Comparison of ENCODE assay signal across 24 mouse cellular contexts in genomic region chr16:21191569-21191968, GRCm38 (mm10). TPM values are rescaled to one million over a fixed set of nuclear protein-coding genes. Genes with fewer than 3 reads are reported as not detected.
"Had no signal": no experiment of that assay in that cellular context is flagged by ENCODE, and none has a peak within 500 bp of the region (broad histone marks: within the 10 kb centered on the region; RNA-seq: fewer than 3 reads in every experiment).

No protein-coding gene starts in this region.

- DNase-seq: kidney, adult 8-10 months; kidney, postnatal 10 days; kidney, postnatal 36 days; layer of hippocampus, postnatal 36 days; left cerebral cortex, postnatal 4 days; lung, adult 18-20 months; lung, postnatal 10 days; lung, postnatal 36 days; thymus, adult 18-20 months; thymus, postnatal 36 days had no signal

- H3K36me3 ChIP-seq: kidney, embryonic 15.5 days; liver, embryonic 12.5 days; liver, embryonic 15.5 days; lung, embryonic 15.5 days; midbrain, embryonic 10.5 days; midbrain, embryonic 13.5 days; neural tube, embryonic 13.5 days had no signal

- H3K9me3 ChIP-seq: kidney, embryonic 15.5 days; liver, embryonic 12.5 days; liver, embryonic 15.5 days; lung, embryonic 15.5 days; megakaryocyte, embryonic 14.5 days; midbrain, embryonic 10.5 days; midbrain, embryonic 13.5 days; neural tube, embryonic 13.5 days had no signal

- H3K4me1 ChIP-seq: liver, embryonic 12.5 days; liver, embryonic 15.5 days had no signal

- ATAC-seq: liver, embryonic 12.5 days had no signal

- H3K4me3 ChIP-seq: kidney, embryonic 15.5 days; left cerebral cortex, adult 2 months; liver, embryonic 12.5 days; liver, embryonic 15.5 days; lung, embryonic 15.5 days; megakaryocyte, embryonic 14.5 days; midbrain, embryonic 10.5 days; midbrain, embryonic 13.5 days; myocyte; neural tube, embryonic 13.5 days had no signal

- H3K9ac ChIP-seq: kidney, embryonic 15.5 days; liver, embryonic 12.5 days; liver, embryonic 15.5 days; lung, embryonic 15.5 days; midbrain, embryonic 13.5 days; neural tube, embryonic 13.5 days had no signal

- H3K27me3 ChIP-seq: kidney, embryonic 15.5 days; liver, embryonic 12.5 days; lung, embryonic 15.5 days; midbrain, embryonic 13.5 days; neural tube, embryonic 13.5 days had no signal

- H3K4me2 ChIP-seq: kidney, embryonic 15.5 days; liver, embryonic 12.5 days; liver, embryonic 15.5 days; lung, embryonic 15.5 days; midbrain, embryonic 13.5 days; neural tube, embryonic 13.5 days had no signal

- H3K27ac ChIP-seq: kidney, embryonic 15.5 days; left cerebral cortex, adult 2 months; liver, embryonic 12.5 days; liver, embryonic 15.5 days; midbrain, embryonic 10.5 days; midbrain, embryonic 13.5 days; neural tube, embryonic 13.5 days had no signal

RNA-seq across cellular contexts. Expression of gene Teddm3, which starts 37.8 kb away (rescaled TPM):
- polyA plus RNA-seq: kidney, embryonic 15.5 days; liver, embryonic 12.5 days; liver, embryonic 15.5 days; lung, embryonic 15.5 days; midbrain, embryonic 10.5 days; midbrain, embryonic 13.5 days; midbrain, embryonic 16.5 days; neural tube, embryonic 13.5 days; small intestine, adult 2 months; testis, adult 2 months; urinary bladder, adult 2 months had no signal
